Mouse (Mus musculus) liver, postnatal 0 days (tissue): Measurements from ENCODE around the gene Birc7. TPM values are rescaled to one million over a fixed set of nuclear protein-coding genes. Genes with fewer than 3 reads are reported as not detected.

Experiments used
- ATAC-seq: fragments of 200-750 bp; cut with Nextera tagmentation; 2 replicates; pipeline ENCODE4 v1.8.0; 2017; ENCODE audit warnings: mild to moderate bottlenecking, moderate library complexity
- DNase-seq: peaks from one replicate; pipeline ENCODE4 v3.0.0-alpha.2; 2016
- H3K27ac ChIP-seq: fragments of 300-500 bp; sonication (generic); 2 replicates; pipeline ENCODE4 v1.5.1; 2014; ENCODE audit warnings: antibody characterized with exemption, moderate library complexity, mild to moderate bottlenecking, low read depth
- H3K27me3 ChIP-seq: fragments of 300-500 bp; sonication (generic); 2 replicates; pipeline ENCODE4 v1.6.1; 2014; ENCODE audit warnings: low read length, control low read depth, mixed read lengths; ENCODE audit not compliant: insufficient read depth
- H3K36me3 ChIP-seq: fragments of 300-500 bp; sonication (generic); replicated peaks from 2 replicates; pipeline ENCODE4 v1.6.1; 2014; ENCODE audit warnings: mild to moderate bottlenecking, control low read depth, low read length, moderate library complexity, mixed read lengths; ENCODE audit not compliant: insufficient read depth
- H3K4me1 ChIP-seq: fragments of 300-500 bp; sonication (generic); 2 replicates; pipeline ENCODE4 v1.6.1; 2014; ENCODE audit warnings: antibody characterized with exemption, mild to moderate bottlenecking, control low read depth; ENCODE audit not compliant: insufficient read depth
- H3K4me2 ChIP-seq: fragments of 300-500 bp; sonication (generic); 2 replicates; pipeline ENCODE4 v1.6.1; 2014; ENCODE audit warnings: low read depth, mild to moderate bottlenecking, low read length, moderate library complexity, mixed read lengths
- H3K4me3 ChIP-seq: fragments of 300-500 bp; sonication (generic); 2 replicates; pipeline ENCODE4 v1.5.1; 2014; ENCODE audit warnings: low read depth, low read length
- H3K9ac ChIP-seq: fragments of 300-500 bp; sonication (generic); replicated peaks from 2 replicates; pipeline ENCODE4 v1.6.1; 2014; ENCODE audit warnings: mild to moderate bottlenecking, moderate library complexity
- H3K9me3 ChIP-seq: fragments of 300-500 bp; sonication (generic); 2 replicates; pipeline ENCODE4 v1.6.1; 2016; ENCODE audit warnings: mild to moderate bottlenecking, control low read depth, low read length, mixed read lengths
- CTCF ChIP-seq: sonication (generic); IDR thresholded peaks from 2 replicates; pipeline ENCODE4 v1.5.1; 2016; ENCODE audit warnings: antibody characterized with exemption, low read depth
- EP300 ChIP-seq: IDR thresholded peaks from 2 replicates; pipeline ENCODE4 v1.6.1; 2016; ENCODE audit warnings: antibody characterized with exemption, low read depth, mild to moderate bottlenecking
- WGBS: fragments of 180-500 bp; shearing (Covaris S2); extraction: QIAGEN DNeasy Blood & Tissue Kit; methylation state at CpG from one replicate; pipeline ENCODE4 v1.1.7; 2014; ENCODE audit not compliant: insufficient replicate concordance; 5-methylcytosine and 5-hydroxymethylcytosine counted together
- polyA plus RNA-seq: library from polyadenylated mRNA; unstranded; fragments of >200 nt; fragmentation: Nextera tagmentation; extraction: Ambion mirVana; gene quantifications from 2 replicates; pipeline ENCODE4 v1.2.1, GENCODE M21; 2015

The Birc7 gene
- polyA plus RNA-seq, 1 experiment from 2014 or later: not detected

DNA sequence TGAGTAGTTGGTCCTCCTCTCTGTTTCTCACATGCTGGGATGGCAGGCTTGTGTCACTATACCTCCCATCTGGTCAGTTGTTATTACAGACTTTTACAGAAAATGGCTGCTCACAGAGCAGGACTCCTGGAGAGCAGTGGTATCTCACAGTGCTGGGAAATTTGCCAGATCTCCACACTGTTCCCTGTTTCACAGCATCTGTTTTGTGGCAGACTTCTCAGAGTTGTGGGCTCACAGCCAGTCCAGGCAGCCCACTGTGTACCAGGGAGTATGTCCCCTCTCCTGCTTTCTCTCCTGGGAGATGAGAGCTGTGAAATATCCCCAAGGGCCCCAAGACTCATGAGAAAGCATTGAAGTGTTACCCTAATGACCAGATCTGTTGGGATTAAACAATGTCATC, 13.0 kb downstream of the Birc7 start:
- no peak overlapping the region for H3K9ac ChIP-seq
- H3K4me1 ChIP-seq: no peaks in the 10 kb centered on the region
- no peak for TF ChIP-seq CTCF
- TF ChIP-seq EP300: no peak

DNA sequence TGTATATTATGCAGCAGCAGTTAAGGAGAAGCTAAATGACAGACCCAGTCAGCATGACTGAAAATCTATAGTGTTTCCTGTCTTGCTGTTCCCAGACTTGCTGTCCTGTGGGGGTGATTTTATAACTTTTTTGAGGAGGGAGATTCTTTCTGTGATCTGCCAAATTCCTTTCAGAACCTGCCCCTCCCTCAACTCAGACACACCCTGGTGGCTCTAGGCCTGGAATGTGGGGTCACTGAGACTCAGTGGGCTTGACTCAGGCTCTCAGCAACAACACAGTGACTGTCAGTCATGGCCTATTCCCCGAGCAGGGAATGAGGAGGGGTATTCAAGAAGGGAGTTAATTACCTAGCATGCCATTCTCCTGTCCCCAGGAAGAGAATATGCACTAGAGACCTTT, 21.1 kb downstream of the Birc7 start:
- ATAC-seq (no peak), DNase-seq (no peak)
- H3K27ac ChIP-seq: no peak overlapping the region
- no peak overlapping the region for H3K4me3 ChIP-seq
- WGBS: 26% methylated on average over 1 of the region's 1 CpGs
- H3K27me3 ChIP-seq: peaks cover 21% of the 10 kb centered on the region
- no peaks in the 10 kb centered on the region for H3K4me1 ChIP-seq
- H3K4me2 ChIP-seq: no peak overlapping the region
- no peak overlapping the region for H3K9ac ChIP-seq
- no peak for TF ChIP-seq EP300
- TF ChIP-seq CTCF: no peak
- no peaks in the 10 kb centered on the region for H3K9me3 ChIP-seq
- no peaks in the 10 kb centered on the region for H3K36me3 ChIP-seq

More for the DNA sequence above, 13.0 kb downstream of the Birc7 start:
- Histone ChIP-seq H3K36me3 (no peaks in the 10 kb centered on the region), H3K9me3 (no peaks in the 10 kb centered on the region), H3K4me2 (no peak overlapping the region), H3K27me3 (no peaks in the 10 kb centered on the region), H3K27ac (no peak overlapping the region), H3K4me3 (no peak overlapping the region)
- no peak for DNase-seq
- ATAC-seq: no peak

DNA sequence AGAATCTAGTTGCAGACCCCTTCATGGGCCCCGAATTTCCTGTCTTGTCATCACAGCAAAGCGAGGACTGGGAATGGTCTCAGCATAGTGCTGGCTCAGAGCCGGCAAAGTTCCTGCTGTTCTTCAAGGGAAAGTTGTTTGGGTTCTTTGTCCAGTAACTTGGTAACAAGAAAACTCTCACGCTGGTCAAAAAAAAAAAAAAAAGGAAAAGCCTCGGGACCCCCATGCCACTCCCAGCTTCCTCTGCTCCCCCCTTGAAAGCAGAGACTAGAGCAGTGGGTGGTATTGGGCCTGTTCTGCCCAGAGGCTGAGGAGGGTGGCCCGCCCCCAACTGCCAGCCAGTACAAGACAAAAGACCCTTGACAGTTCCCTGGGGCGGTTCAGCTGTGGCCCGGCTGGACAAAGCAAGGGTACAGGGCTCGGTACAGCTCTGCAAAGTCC, 23.9 kb downstream of the Birc7 start:
- no peak overlapping the region for H3K4me2 ChIP-seq
- 29% methylated on average over 9 of the region's 9 CpGs for WGBS

DNA sequence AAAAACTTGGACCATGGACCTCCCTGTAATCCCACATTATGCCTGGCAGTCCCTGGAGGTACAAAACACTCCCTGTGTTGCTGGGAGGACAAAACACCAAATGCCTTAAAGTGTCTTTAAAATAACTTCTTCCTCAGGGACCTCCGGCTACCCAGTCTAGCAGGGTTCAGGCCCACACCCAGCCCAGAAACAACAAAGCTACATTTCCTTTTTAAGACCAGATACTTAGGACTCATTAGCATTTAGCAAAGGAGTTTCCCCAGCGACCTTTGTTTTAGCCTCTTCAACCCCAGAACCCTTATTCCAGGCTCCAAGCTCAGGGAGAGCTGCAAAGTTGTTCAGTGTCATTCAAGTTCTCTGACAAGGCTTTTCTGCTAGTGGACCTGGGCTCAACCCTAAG, 24.8 kb downstream of the Birc7 start:
- no peaks in the 10 kb centered on the region for H3K4me1 ChIP-seq
- no peak overlapping the region for H3K4me3 ChIP-seq
- no peak for ATAC-seq
- TF ChIP-seq EP300: no peak
- no peak for TF ChIP-seq CTCF
- no peak overlapping the region; the same call in 1 of the 2 replicates for H3K9ac ChIP-seq
- 38% methylated on average over 2 of the region's 2 CpGs for WGBS
- H3K27me3 ChIP-seq: peaks cover 36% of the 10 kb centered on the region
- no peaks in the 10 kb centered on the region for H3K36me3 ChIP-seq
- no peak overlapping the region for H3K27ac ChIP-seq
- H3K9me3 ChIP-seq: no peaks in the 10 kb centered on the region
- no peak overlapping the region for H3K4me2 ChIP-seq
- no peak for DNase-seq

More for the DNA sequence above, 23.9 kb downstream of the Birc7 start:
- H3K4me1 ChIP-seq: no peaks in the 10 kb centered on the region
- no peaks in the 10 kb centered on the region for H3K36me3 ChIP-seq
- no peak overlapping the region for H3K4me3 ChIP-seq
- H3K9me3 ChIP-seq: no peaks in the 10 kb centered on the region
- peaks cover 36% of the 10 kb centered on the region for H3K27me3 ChIP-seq
- TF ChIP-seq EP300 (no peak), CTCF (no peak)
- ATAC-seq: no peak
- no peak overlapping the region for H3K9ac ChIP-seq
- H3K27ac ChIP-seq: no peak overlapping the region
- no peak for DNase-seq

DNA sequence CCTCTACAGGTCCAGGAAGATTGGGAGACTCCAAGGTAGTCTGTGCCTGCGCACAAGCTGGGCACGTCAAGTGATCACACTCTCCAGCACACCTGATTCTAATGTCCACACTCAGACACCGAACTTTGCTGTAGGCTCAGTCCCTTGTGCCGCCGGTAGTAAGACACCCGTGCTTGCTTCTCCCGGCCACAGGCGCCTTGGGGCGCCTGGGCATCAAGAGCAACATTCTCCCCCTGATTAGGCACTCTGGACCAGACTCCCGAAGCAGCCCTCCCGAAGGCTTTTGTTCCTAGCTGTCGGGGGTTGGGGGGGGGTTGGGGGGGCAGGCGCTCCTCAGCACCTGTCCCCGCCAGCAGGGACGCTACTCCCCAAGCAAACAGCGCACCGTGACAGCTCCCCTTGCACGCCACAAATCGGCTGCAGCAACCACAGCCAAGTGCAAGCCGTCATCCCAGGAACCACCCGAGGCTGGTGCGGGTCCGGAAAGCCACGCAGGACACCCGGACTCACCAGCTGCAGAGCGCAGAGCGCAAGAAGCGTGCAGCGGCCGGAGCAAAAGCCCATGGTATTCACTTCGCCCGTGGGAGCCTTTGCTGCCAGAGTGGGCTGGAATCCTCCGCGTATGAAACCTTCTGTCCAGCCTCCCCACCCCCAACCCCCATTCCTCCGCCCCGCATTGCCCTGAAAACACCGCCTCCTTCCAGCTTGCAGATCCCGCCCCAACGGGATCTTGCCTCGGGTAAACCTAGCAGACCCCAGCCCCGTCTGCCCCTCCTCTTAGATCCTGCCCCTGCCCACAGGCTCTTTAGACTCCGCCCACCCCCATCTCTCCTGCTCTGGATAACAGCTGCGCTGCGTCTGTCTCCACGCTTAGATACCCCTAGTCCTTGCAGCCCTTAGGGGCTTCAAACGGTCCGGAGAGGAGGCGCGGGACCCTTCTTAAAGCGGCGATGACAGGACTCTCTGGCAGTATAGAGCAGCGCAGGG, 25.5 kb downstream of the Birc7 start, which contains the start of gene Nkain4:
Nkain4 (minus strand) TSS at position 639 of the 987 bp plus-strand sequence.
- Histone ChIP-seq H3K27ac (no peak within 1 kb of the TSS), H3K4me1 (no peaks in the 10 kb centered on the region), H3K4me3 (peak within 1 kb of the TSS; percentile 41), H3K4me2 (peak within 1 kb of the TSS; percentile 76), H3K9me3 (no peaks in the 10 kb centered on the region), H3K36me3 (no peaks in the 10 kb centered on the region), H3K9ac (no peak within 1 kb of the TSS; the same call in 1 of the 2 replicates), H3K27me3 (peaks cover 36% of the 10 kb centered on the region)
- ATAC-seq (no peak), DNase-seq (peak; percentile 21)
- TF ChIP-seq CTCF (no peak), EP300 (no peak)
- 4% methylated on average over 52 of the region's 52 CpGs for WGBS

DNA sequence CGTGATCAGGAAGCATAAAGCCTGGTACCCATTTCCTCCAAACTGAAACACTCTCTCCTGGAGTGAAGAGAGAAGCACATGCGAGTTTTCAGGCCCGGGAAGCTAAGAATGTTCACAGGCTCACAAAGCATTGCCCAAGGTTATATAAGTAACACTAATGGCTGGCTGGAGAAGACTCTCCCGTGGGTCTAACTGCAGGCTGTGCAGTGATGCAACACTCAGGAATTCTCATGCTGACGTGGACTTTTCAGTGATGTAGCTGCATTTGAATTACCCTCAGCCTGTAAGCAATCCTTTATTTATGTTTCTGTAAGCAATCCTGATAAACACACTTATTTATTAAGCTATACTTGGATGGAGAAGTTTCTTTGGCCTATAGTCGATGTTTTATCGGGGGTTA, 30.8 kb downstream of the Birc7 start:
- no peak overlapping the region for H3K27ac ChIP-seq
- H3K4me2 ChIP-seq: no peak overlapping the region
- ATAC-seq (no peak), DNase-seq (no peak)
- no peaks in the 10 kb centered on the region for H3K4me1 ChIP-seq
- H3K36me3 ChIP-seq: no peaks in the 10 kb centered on the region
- peaks cover 18% of the 10 kb centered on the region for H3K27me3 ChIP-seq
- no peak for TF ChIP-seq CTCF
- TF ChIP-seq EP300: no peak
- WGBS: 62% methylated on average over 7 of the region's 7 CpGs
- H3K9me3 ChIP-seq: no peaks in the 10 kb centered on the region
- no peak overlapping the region for H3K4me3 ChIP-seq
- no peak overlapping the region for H3K9ac ChIP-seq
